Mouse (Mus musculus) hindbrain, embryonic 11.5 days (tissue): ENCODE results near the gene Fam227b. TPM values are rescaled to one million over a fixed set of nuclear protein-coding genes. Genes with fewer than 3 reads are reported as not detected.

Source experiments
- ATAC-seq: fragments of 200-750 bp; cut with Nextera tagmentation; 2 replicates; pipeline ENCODE4 v1.8.0; 2017; ENCODE audit warnings: mild to moderate bottlenecking, moderate TSS enrichment, moderate library complexity; ENCODE audit not compliant: low FRiP score
- DNase-seq: peaks from one replicate; pipeline ENCODE4 v3.0.0-alpha.2; 2015; ENCODE audit warnings: low spot score
- H3K27ac ChIP-seq: fragments of 300-500 bp; sonication (generic); 2 replicates; pipeline ENCODE4 v1.5.1; 2014; ENCODE audit warnings: mild to moderate bottlenecking, low read depth, low read length
- H3K27me3 ChIP-seq: fragments of 300-500 bp; sonication (generic); 2 replicates; pipeline ENCODE4 v1.6.1; 2014; ENCODE audit warnings: mild to moderate bottlenecking, low read length, moderate library complexity, mixed read lengths; ENCODE audit not compliant: control insufficient read depth, insufficient read depth
- H3K36me3 ChIP-seq: fragments of 300-500 bp; sonication (generic); 2 replicates; pipeline ENCODE4 v1.6.1; 2014; ENCODE audit warnings: mild to moderate bottlenecking, low read length, moderate library complexity, mixed read lengths; ENCODE audit not compliant: control insufficient read depth, insufficient read depth
- H3K4me1 ChIP-seq: fragments of 300-500 bp; sonication (generic); replicated peaks from 2 replicates; pipeline ENCODE4 v1.6.1; 2014; ENCODE audit warnings: low read length, mixed read lengths; ENCODE audit not compliant: control insufficient read depth, insufficient read depth
- H3K4me2 ChIP-seq: fragments of 300-500 bp; sonication (generic); replicated peaks from 2 replicates; pipeline ENCODE4 v1.6.1; 2014; ENCODE audit warnings: mild to moderate bottlenecking, low read depth, low read length
- H3K4me3 ChIP-seq: fragments of 300-500 bp; sonication (generic); 2 replicates; pipeline ENCODE4 v1.5.1; 2014; ENCODE audit warnings: low read depth, low read length
- H3K9ac ChIP-seq: fragments of 300-500 bp; sonication (generic); 2 replicates; pipeline ENCODE4 v1.6.1; 2014; ENCODE audit warnings: low read depth, low read length
- H3K9me3 ChIP-seq: fragments of 300-500 bp; sonication (generic); 2 replicates; pipeline ENCODE4 v1.6.1; 2016; ENCODE audit warnings: low read length; ENCODE audit not compliant: control insufficient read depth
- WGBS: fragments of 180-500 bp; shearing (Covaris S2); extraction: QIAGEN DNeasy Blood & Tissue Kit; methylation state at CpG from one replicate; pipeline ENCODE4 v1.1.7; 2014; 5-methylcytosine and 5-hydroxymethylcytosine counted together
- polyA plus RNA-seq: library from polyadenylated mRNA; unstranded; fragments of >200 nt; fragmentation: Nextera tagmentation; extraction: Ambion mirVana; gene quantifications from 2 replicates; pipeline ENCODE4 v1.2.1, GENCODE M21; 2014

The Fam227b gene
- polyA plus RNA-seq, 1 experiment from 2014 or later: not detected

DNA sequence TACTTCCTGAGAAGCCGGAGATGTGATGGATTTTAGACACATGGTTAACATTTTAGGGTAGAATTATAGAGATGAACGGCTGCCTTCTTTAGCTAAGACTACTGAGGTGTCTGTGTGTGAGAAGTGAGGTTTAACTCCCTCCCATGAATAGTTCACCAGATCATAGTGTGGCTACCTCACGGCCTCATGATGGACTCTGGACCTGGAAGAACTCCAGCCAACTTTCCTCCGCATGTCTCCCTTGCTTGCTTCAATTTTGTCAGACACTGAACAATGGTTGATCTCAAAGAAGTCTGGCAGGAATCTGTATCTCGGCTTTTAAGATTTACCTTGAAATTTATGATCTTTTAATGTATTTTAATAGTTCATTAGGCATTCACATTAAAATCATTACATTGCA lies 106.2 kb downstream of the Fam227b start:
- no peak overlapping the region for H3K27ac ChIP-seq
- no peak overlapping the region for H3K9ac ChIP-seq
- 93% methylated on average over 5 of the region's 5 CpGs for WGBS
- no peaks in the 10 kb centered on the region for H3K9me3 ChIP-seq
- DNase-seq (no peak), ATAC-seq (no peak)
- H3K4me2 ChIP-seq: no peak overlapping the region
- H3K27me3 ChIP-seq: no peaks in the 10 kb centered on the region
- H3K4me1 ChIP-seq: no peaks in the 10 kb centered on the region
- no peak overlapping the region for H3K4me3 ChIP-seq
- H3K36me3 ChIP-seq: no peaks in the 10 kb centered on the region

DNA sequence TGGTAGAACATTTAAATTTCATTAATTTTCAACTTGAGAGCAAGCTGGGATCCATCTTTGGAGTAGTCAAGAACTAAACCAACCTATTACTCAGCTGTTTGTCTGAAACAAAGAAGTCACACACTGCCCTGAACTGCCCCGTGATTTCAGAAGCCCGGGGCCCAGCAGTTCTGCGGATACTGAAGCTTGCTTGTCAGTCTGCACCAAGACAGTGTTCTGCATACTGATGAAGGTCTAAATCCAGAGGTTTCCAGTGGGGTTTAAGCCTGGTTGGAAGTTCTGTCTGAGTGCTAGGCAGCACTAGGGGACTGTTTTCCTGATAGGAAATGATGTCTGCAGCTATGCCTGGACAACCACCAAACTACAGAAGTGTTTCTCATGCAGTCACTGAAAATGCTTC lies 109.1 kb downstream of the Fam227b start:
- ATAC-seq (no peak), DNase-seq (no peak)
- Histone ChIP-seq H3K4me1 (no peaks in the 10 kb centered on the region), H3K4me2 (no peak overlapping the region), H3K27me3 (no peaks in the 10 kb centered on the region), H3K4me3 (no peak overlapping the region), H3K36me3 (no peaks in the 10 kb centered on the region), H3K9ac (no peak overlapping the region), H3K9me3 (no peaks in the 10 kb centered on the region), H3K27ac (no peak overlapping the region)
- WGBS: 35% methylated on average over 3 of the region's 3 CpGs

DNA sequence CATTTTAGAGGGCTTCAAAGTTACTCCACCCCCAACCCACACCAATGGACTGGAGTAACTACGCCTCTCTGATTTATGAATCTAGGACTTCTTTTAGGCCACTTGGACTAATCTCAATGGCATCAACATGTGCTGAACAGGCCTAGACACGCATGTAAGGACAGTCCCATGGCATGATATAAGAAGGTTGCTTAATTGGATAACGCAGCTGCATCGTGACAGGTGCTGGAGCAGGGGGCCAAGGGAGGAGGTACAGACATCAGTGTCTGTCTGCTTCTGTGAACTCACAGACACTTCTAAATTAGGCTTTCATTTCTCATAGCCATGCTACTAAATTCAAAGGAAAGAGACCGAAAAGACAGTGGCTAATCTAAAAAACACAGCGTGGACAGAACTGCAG lies 110.6 kb downstream of the Fam227b start:
- no peaks in the 10 kb centered on the region for H3K4me1 ChIP-seq
- H3K27ac ChIP-seq: no peak overlapping the region
- no peak overlapping the region for H3K4me3 ChIP-seq
- 90% methylated on average over 6 of the region's 6 CpGs for WGBS
- no peak overlapping the region for H3K4me2 ChIP-seq
- no peaks in the 10 kb centered on the region for H3K36me3 ChIP-seq
- no peak overlapping the region for H3K9ac ChIP-seq
- H3K27me3 ChIP-seq: no peaks in the 10 kb centered on the region
- no peaks in the 10 kb centered on the region for H3K9me3 ChIP-seq
- no peak for DNase-seq
- no peak for ATAC-seq

DNA sequence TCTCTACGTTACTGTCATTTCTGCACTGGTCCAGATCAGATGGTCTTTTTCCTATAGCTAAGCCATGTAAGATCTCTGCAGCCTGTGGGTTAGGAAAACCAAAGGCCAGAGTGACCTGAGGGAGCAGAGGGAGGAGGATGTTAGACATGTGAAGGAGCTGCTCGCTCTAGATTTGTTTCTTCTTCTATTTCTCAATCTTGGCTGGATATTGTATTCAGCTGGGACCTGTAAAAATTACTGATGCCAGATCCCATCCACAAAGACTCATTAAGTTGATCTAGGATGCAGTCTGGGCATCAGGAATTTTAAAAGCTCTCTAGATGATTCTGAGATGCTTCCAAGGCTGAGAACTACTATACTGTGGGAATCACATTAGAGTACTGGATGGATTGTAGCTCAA lies 111.2 kb downstream of the Fam227b start:
- WGBS: 85% methylated on average over 2 of the region's 2 CpGs
- ATAC-seq: no peak

DNA sequence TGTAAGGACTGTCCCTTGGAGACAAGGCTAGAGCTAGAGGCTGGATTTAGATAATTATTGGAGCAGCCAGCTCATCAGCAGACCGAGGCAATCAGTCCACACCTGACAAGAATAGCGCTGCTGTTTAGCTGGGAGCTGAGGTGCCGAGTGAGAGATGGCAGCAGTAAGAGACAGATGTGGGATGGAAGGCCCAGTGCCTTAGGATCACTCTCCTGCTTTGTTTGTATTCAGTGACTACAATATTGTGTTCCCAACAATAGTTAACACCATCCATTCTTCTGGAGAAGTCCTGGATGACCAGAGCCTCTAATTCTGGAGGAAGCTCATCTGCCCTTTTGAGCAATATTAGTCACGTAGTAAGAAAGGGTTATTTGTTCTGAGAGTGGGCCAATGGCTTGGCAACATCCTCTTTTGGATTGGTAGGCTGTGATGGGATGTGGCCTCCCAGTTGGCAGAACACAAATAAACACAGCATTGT lies 112.4 kb downstream of the Fam227b start:
- WGBS: 66% methylated on average over 4 of the region's 4 CpGs
- H3K9ac ChIP-seq: no peak overlapping the region
- no peaks in the 10 kb centered on the region for H3K4me1 ChIP-seq
- H3K27ac ChIP-seq: no peak overlapping the region
- ATAC-seq: no peak
- H3K27me3 ChIP-seq: no peaks in the 10 kb centered on the region
- no peaks in the 10 kb centered on the region for H3K9me3 ChIP-seq
- H3K36me3 ChIP-seq: no peaks in the 10 kb centered on the region
- H3K4me2 ChIP-seq: no peak overlapping the region
- DNase-seq: no peak
- no peak overlapping the region for H3K4me3 ChIP-seq

More for the DNA sequence above, 111.2 kb downstream of the Fam227b start:
- Histone ChIP-seq H3K9ac (no peak overlapping the region), H3K27ac (no peak overlapping the region), H3K9me3 (no peaks in the 10 kb centered on the region), H3K27me3 (no peaks in the 10 kb centered on the region), H3K4me1 (no peaks in the 10 kb centered on the region), H3K36me3 (no peaks in the 10 kb centered on the region), H3K4me3 (no peak overlapping the region), H3K4me2 (no peak overlapping the region)
- no peak for DNase-seq

DNA sequence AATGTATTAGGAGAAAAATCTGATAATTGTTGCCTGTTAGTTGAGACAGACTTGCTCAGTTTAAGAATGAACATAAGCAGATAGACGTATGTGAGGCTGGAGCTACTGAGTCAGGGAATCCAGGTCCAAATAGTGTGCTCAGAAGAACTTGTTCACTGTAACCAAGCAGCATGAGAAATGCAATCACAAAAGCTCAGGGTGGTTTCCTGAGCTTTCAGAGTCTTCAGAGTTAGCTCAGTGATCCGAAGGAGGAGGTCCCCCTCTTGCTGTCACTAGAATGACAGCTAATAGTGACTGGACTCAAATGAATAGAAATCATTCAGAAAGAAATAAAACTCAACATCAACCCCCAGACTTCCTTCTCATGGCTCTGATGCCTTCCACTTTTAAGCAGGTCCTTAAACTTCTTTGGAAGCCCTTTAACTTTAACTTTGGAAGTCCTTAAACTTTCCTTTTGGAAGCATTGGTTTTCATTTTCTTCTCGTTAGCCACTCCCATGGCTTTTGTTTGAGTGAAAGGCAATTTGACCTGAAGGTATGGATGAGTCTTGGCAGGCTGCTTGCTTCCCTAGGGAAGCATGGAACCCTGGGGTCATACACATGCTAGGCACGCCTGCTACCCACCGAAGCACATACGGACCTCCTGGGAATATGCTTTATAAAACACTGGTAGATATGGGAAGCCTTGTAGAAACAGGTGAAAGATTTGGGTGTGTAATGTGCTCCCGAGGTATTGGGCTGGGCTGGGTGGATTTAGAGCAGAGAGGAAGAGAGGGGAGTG lies 113.4 kb downstream of the Fam227b start:
- no peaks in the 10 kb centered on the region for H3K9me3 ChIP-seq
- no peak overlapping the region for H3K27ac ChIP-seq
- H3K4me1 ChIP-seq: no peaks in the 10 kb centered on the region

DNA sequence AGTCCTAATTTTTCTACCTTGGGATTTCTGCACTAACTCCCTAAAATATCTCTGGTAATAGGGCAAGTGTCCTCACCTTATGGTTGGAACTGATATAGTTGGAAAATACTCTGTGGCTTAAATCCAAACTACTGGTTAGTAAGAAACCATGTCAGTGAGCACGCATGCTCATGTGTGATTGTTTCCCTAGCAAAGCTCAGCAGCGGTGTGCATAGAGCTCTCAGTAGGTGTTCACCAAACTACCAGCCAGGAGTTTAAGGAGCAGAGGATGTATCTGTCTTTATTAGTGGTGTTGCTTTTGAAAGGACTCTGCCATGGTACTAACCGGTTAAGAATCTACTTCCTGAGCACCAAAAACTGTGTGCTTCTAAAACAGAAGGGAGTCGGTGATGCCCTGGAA lies 115.7 kb downstream of the Fam227b start:
- Histone ChIP-seq H3K36me3 (no peaks in the 10 kb centered on the region), H3K27ac (no peak overlapping the region), H3K9ac (no peak overlapping the region), H3K27me3 (no peaks in the 10 kb centered on the region), H3K4me1 (no peaks in the 10 kb centered on the region), H3K4me2 (no peak overlapping the region), H3K4me3 (no peak overlapping the region), H3K9me3 (no peaks in the 10 kb centered on the region)
- ATAC-seq (no peak), DNase-seq (no peak)
- 85% methylated on average over 4 of the region's 4 CpGs for whole genome bisulfite sequencing

More for the DNA sequence above, 113.4 kb downstream of the Fam227b start:
- no peak overlapping the region for H3K4me3 ChIP-seq
- no peak overlapping the region for H3K9ac ChIP-seq
- ATAC-seq: no peak
- no peaks in the 10 kb centered on the region for H3K36me3 ChIP-seq
- H3K27me3 ChIP-seq: no peaks in the 10 kb centered on the region
- H3K4me2 ChIP-seq: no peak overlapping the region
- WGBS: 70% methylated on average over 7 of the region's 7 CpGs
- DNase-seq: no peak

DNA sequence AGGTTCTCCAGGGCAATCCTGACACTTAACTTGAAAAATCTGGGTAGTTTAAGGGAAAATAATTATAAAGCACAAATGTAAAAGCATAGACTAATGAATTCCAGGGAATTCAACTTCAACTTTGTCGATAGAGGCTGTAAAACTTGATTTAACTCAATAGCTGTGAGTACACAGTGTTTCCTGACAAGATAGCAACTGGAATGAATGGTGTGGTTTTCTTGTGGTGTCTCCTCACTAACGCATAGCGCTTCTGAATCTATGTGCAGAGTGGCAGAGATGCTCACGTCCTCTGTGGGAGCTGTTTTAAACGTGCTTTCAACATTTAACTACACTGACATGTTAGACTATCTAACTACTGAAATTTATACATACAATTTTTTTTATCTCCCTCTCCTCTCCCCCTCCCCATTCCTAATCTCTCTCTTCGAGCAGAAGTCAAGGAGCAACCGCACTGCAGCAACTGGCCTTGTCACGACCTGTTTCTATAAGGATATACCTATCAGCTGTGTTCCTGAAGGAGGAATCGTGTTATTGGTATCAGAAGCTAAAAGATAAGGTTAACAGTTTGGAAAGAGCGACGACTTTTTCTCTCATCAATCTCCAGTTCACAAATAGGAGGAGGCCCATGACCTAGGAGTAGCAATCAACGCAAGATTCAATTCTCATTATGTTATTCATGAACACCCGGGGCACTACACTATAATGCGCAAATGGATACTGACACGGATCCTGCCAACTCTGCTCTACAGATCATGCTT lies 116.6 kb downstream of the Fam227b start:
- H3K4me1 ChIP-seq: no peaks in the 10 kb centered on the region
- no peak overlapping the region for H3K27ac ChIP-seq
- H3K4me2 ChIP-seq: no peak overlapping the region
- H3K9me3 ChIP-seq: no peaks in the 10 kb centered on the region
- H3K27me3 ChIP-seq: no peaks in the 10 kb centered on the region
- DNase-seq: no peak
- 88% methylated on average over 15 of the region's 15 CpGs for WGBS
- no peak overlapping the region for H3K4me3 ChIP-seq
- no peak for ATAC-seq
- no peaks in the 10 kb centered on the region for H3K36me3 ChIP-seq
- H3K9ac ChIP-seq: no peak overlapping the region
